Mouse (Mus musculus): ENCODE measurements at regions not wholly inside any gene's neighbourhood (a gene's known extent, or its start where the extent isn't known, plus 50 kb on each side); places are given as distances from the start of the nearest gene placed in this dataset.
"Not testable (repeated sequence)": the region's sequence is repeated elsewhere in the genome, so short reads cannot be mapped to it uniquely, and the experiment has no call there.

DNA sequence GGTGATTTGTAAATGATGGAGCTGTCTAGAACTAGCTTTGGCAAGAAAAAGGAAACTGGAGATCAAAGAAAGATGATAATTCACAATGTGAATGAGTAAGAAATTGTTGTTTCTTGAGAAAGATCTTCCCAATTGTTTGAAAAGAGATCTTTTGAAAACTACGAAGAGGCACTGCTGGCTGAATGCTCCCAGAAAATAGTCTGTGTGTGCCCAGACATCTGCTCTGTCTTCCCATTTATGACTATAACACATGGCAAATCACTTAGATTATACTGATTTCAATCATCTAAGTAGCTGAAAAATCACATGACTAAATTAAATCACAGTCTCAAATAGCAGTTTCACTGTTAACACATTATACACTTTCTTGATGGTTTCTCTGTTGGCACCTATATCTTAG, 434.2 kb upstream of the Sema6d start:
- Histone ChIP-seq H3K4me1 (replicated peaks; ENCODE audit: control insufficient read depth, insufficient read depth, low read length) (no peaks in the 10 kb centered on the region), H3K4me3 (replicated peaks; ENCODE audit: low read length) (no peak overlapping the region), H3K27ac (ENCODE audit: low read length) (no peak overlapping the region), H3K9me3 (ENCODE audit: control insufficient read depth, low read length) (no peaks in the 10 kb centered on the region), H3K9ac (replicated peaks; ENCODE audit: low read depth, low read length) (no peak overlapping the region), H3K27me3 (replicated peaks; ENCODE audit: control insufficient read depth, insufficient read depth, low read length) (no peaks in the 10 kb centered on the region), H3K4me2 (ENCODE audit: low read length) (no peak overlapping the region), H3K36me3 (ENCODE audit: control insufficient read depth, insufficient read depth) (no peaks in the 10 kb centered on the region)
- WGBS, result 70% methylated on average over 1 of the region's 1 CpGs
- ATAC-seq, result no peak

- Histone ChIP-seq H3K4me2 (ENCODE audit: low read length) (no peak overlapping the region), H3K4me3 (replicated peaks; ENCODE audit: low read length) (no peak overlapping the region), H3K4me1 (replicated peaks; ENCODE audit: control insufficient read depth, insufficient read depth, low read length) (no peaks in the 10 kb centered on the region), H3K9ac (replicated peaks; ENCODE audit: low read depth, low read length) (no peak overlapping the region), H3K27ac (ENCODE audit: low read length) (no peak overlapping the region), H3K9me3 (ENCODE audit: control insufficient read depth, low read length) (no peaks in the 10 kb centered on the region), H3K27me3 (replicated peaks; ENCODE audit: control insufficient read depth, insufficient read depth, low read length) (no peaks in the 10 kb centered on the region), H3K36me3 (ENCODE audit: control insufficient read depth, insufficient read depth) (no peaks in the 10 kb centered on the region)
- no peak for ATAC-seq
- 76% methylated on average over 4 of the region's 4 CpGs for WGBS
These were observed 401.3 kb upstream of the Sema6d start for GRCm38 (mm10) chr2:123688290-123689030.

DNA sequence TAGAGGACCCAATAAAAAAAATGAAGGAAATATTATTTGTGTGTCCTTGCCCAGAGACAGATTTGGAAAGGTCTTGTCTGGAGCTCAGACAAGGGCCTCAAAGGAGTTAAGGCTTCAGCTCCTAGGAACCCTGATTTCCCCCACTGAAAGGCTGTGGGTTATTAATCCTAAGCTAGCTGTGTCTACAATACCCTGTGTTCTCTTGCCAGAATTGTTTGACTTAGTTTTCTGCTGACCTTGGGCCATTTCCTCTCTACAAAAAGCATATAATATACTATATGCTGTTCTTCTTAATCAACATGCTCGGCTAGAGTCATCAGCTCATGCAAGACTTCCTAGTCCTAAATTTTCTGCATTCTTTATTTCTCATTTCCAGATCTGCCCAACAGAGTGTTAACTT, 400.0 kb upstream of the Sema6d start:
- Histone ChIP-seq H3K4me3 (replicated peaks; ENCODE audit: low read length) (no peak overlapping the region), H3K27ac (ENCODE audit: low read length) (no peak overlapping the region), H3K9ac (replicated peaks; ENCODE audit: low read depth, low read length) (no peak overlapping the region), H3K27me3 (replicated peaks; ENCODE audit: control insufficient read depth, insufficient read depth, low read length) (no peaks in the 10 kb centered on the region), H3K4me1 (replicated peaks; ENCODE audit: control insufficient read depth, insufficient read depth, low read length) (no peaks in the 10 kb centered on the region), H3K4me2 (ENCODE audit: low read length) (no peak overlapping the region), H3K36me3 (ENCODE audit: control insufficient read depth, insufficient read depth) (no peaks in the 10 kb centered on the region), H3K9me3 (ENCODE audit: control insufficient read depth, low read length) (no peaks in the 10 kb centered on the region)
- ATAC-seq, result no peak
- 77% methylated on average over 1 of the region's 1 CpGs for WGBS

- Histone ChIP-seq H3K27ac (ENCODE audit: low read length) (no peak overlapping the region), H3K4me1 (replicated peaks; ENCODE audit: control insufficient read depth, insufficient read depth, low read length) (0 out of 2 replicates have a peak, but pooled peaks cover 2% of the 10 kb centered on the region), H3K4me3 (replicated peaks; ENCODE audit: low read length) (no peak overlapping the region), H3K36me3 (ENCODE audit: control insufficient read depth, insufficient read depth) (no peaks in the 10 kb centered on the region), H3K4me2 (ENCODE audit: low read length) (no peak overlapping the region), H3K9me3 (ENCODE audit: control insufficient read depth, low read length) (no peaks in the 10 kb centered on the region), H3K9ac (replicated peaks; ENCODE audit: low read depth, low read length) (no peak overlapping the region), H3K27me3 (replicated peaks; ENCODE audit: control insufficient read depth, insufficient read depth, low read length) (no peaks in the 10 kb centered on the region)
- ATAC-seq, result no peak
- 85% methylated on average over 4 of the region's 4 CpGs for WGBS
These were observed 350.1 kb upstream of the Sema6d start for GRCm38 (mm10) chr2:123739688-123740087.

GRCm38 (mm10) chr2:123740541-123740940, 349.2 kb upstream of the Sema6d start:
- no peak overlapping the region for H3K4me2 ChIP-seq (ENCODE audit: low read length)
- no peaks in the 10 kb centered on the region for H3K4me1 ChIP-seq (replicated peaks; ENCODE audit: control insufficient read depth, insufficient read depth, low read length)
- ATAC-seq, result no peak
- no peak overlapping the region for H3K4me3 ChIP-seq (replicated peaks; ENCODE audit: low read length)
- no peaks in the 10 kb centered on the region for H3K27me3 ChIP-seq (replicated peaks; ENCODE audit: control insufficient read depth, insufficient read depth, low read length)
- no peak overlapping the region for H3K27ac ChIP-seq (ENCODE audit: low read length)
- WGBS, result 74% methylated on average over 6 of the region's 6 CpGs
- no peaks in the 10 kb centered on the region for H3K36me3 ChIP-seq (ENCODE audit: control insufficient read depth, insufficient read depth)
- no peaks in the 10 kb centered on the region for H3K9me3 ChIP-seq (ENCODE audit: control insufficient read depth, low read length)
- H3K9ac ChIP-seq (replicated peaks; ENCODE audit: low read depth, low read length), result no peak overlapping the region

- no peak overlapping the region for H3K27ac ChIP-seq (ENCODE audit: low read length)
- no peak for ATAC-seq
- WGBS, result 72% methylated on average over 7 of the region's 7 CpGs
- H3K27me3 ChIP-seq (replicated peaks; ENCODE audit: control insufficient read depth, insufficient read depth, low read length), result no peaks in the 10 kb centered on the region
- no peaks in the 10 kb centered on the region for H3K4me1 ChIP-seq (replicated peaks; ENCODE audit: control insufficient read depth, insufficient read depth, low read length)
- H3K4me2 ChIP-seq (ENCODE audit: low read length), result peak overlapping the region; percentile 47
- H3K4me3 ChIP-seq (replicated peaks; ENCODE audit: low read length), result peak overlapping the region; percentile 33
- H3K9me3 ChIP-seq (ENCODE audit: control insufficient read depth, low read length), result no peaks in the 10 kb centered on the region
- no peak overlapping the region for H3K9ac ChIP-seq (replicated peaks; ENCODE audit: low read depth, low read length)
- no peaks in the 10 kb centered on the region for H3K36me3 ChIP-seq (ENCODE audit: control insufficient read depth, insufficient read depth)
These were observed 335.5 kb upstream of the Sema6d start for GRCm38 (mm10) chr2:123754220-123754619.

GRCm38 (mm10) chr2:123754656-123755499, 334.9 kb upstream of the Sema6d start:
- H3K9ac ChIP-seq (replicated peaks; ENCODE audit: low read depth, low read length); H3K4me1 ChIP-seq (replicated peaks; ENCODE audit: control insufficient read depth, insufficient read depth, low read length); H3K9me3 ChIP-seq (ENCODE audit: control insufficient read depth, low read length); H3K36me3 ChIP-seq (ENCODE audit: control insufficient read depth, insufficient read depth); H3K27ac ChIP-seq (ENCODE audit: low read length); H3K27me3 ChIP-seq (replicated peaks; ENCODE audit: control insufficient read depth, insufficient read depth, low read length): not testable (repeated sequence)
- peak overlapping the region; percentile 47; the same call in 1 of the 2 replicates for H3K4me2 ChIP-seq (ENCODE audit: low read length)
- 47% methylated on average over 11 of the region's 24 CpGs for WGBS
- peak; percentile 64 for ATAC-seq
- H3K4me3 ChIP-seq (replicated peaks; ENCODE audit: low read length), result peak overlapping the region; percentile 33

DNA sequence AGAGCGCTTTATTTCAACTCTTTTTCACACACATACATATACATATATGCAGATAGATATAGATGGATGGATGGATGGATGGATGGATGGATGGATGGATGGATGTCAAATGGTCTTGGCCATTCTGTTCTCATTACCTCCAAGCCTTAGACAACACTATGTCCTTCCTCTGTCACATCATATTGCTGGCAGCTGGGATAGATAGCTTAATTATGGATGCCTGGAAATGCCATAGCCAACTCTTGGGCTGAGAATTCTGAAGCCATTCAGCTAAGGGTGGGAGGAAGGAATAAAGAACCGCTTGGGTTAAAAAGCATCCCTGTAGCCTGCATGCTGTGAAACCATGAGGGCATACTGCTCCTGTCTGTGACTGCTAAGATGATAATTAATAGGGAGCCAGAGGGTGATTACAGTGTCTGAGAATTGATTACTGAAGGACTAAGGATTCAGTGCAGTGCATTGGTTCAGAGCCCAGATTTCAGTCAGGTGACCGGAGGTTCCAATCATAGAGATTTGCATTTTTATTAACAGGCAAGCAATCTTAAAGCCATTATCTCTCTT, 290.5 kb upstream of the Sema6d start:
- peak; percentile 97 for ATAC-seq

GRCm38 (mm10) chr2:123805646-123806045, 284.1 kb upstream of the Sema6d start:
- no peak overlapping the region for H3K4me3 ChIP-seq (replicated peaks; ENCODE audit: low read length)
- no peak overlapping the region for H3K27ac ChIP-seq (ENCODE audit: low read length)
- WGBS, result 26% methylated on average over 2 of the region's 2 CpGs
- H3K9ac ChIP-seq (replicated peaks; ENCODE audit: low read depth, low read length), result no peak overlapping the region
- no peak overlapping the region for H3K4me2 ChIP-seq (ENCODE audit: low read length)
- H3K4me1 ChIP-seq (replicated peaks; ENCODE audit: control insufficient read depth, insufficient read depth, low read length), result peaks cover 6% of the 10 kb centered on the region
- peak; percentile 68 for ATAC-seq
- no peaks in the 10 kb centered on the region for H3K9me3 ChIP-seq (ENCODE audit: control insufficient read depth, low read length)
- H3K36me3 ChIP-seq (ENCODE audit: control insufficient read depth, insufficient read depth), result no peaks in the 10 kb centered on the region
- H3K27me3 ChIP-seq (replicated peaks; ENCODE audit: control insufficient read depth, insufficient read depth, low read length), result no peaks in the 10 kb centered on the region

More for the DNA sequence above, 290.5 kb upstream of the Sema6d start:
- peak overlapping the region; percentile 39; the same call in 1 of the 2 replicates for H3K27ac ChIP-seq (ENCODE audit: low read length)
- no peaks in the 10 kb centered on the region for H3K27me3 ChIP-seq (replicated peaks; ENCODE audit: control insufficient read depth, insufficient read depth, low read length)
- peaks cover 5% of the 10 kb centered on the region for H3K4me1 ChIP-seq (replicated peaks; ENCODE audit: control insufficient read depth, insufficient read depth, low read length)
- no peaks in the 10 kb centered on the region for H3K9me3 ChIP-seq (ENCODE audit: control insufficient read depth, low read length)
- 50% methylated on average over 3 of the region's 3 CpGs for WGBS
- H3K4me2 ChIP-seq (ENCODE audit: low read length), result no peak overlapping the region
- H3K4me3 ChIP-seq (replicated peaks; ENCODE audit: low read length), result no peak overlapping the region
- no peaks in the 10 kb centered on the region for H3K36me3 ChIP-seq (ENCODE audit: control insufficient read depth, insufficient read depth)
- no peak overlapping the region for H3K9ac ChIP-seq (replicated peaks; ENCODE audit: low read depth, low read length)

All from forebrain, embryonic 16.5 days (tissue).